Mouse (Mus musculus) ES-Bruce4 (cell line): ENCODE measurements around the gene Lrp1. TPM values are rescaled to one million over a fixed set of nuclear protein-coding genes. Genes with fewer than 3 reads are reported as not detected.

ENCODE experiments used
- H3K27ac ChIP-seq: 2 replicates; pipeline ENCODE4 v1.5.1; 2012; ENCODE audit warnings: low read length, inconsistent platforms; ENCODE audit not compliant: insufficient read depth
- H3K27me3 ChIP-seq: 2 replicates; pipeline ENCODE4 v1.6.1; 2012; ENCODE audit warnings: mild to moderate bottlenecking, low read length, inconsistent platforms; ENCODE audit not compliant: control insufficient read depth, poor library complexity, insufficient read depth, severe bottlenecking
- H3K36me3 ChIP-seq: 2 replicates; pipeline ENCODE4 v1.6.1; 2012; ENCODE audit warnings: inconsistent platforms, mild to moderate bottlenecking, low read length, moderate library complexity; ENCODE audit not compliant: control insufficient read depth, poor library complexity, insufficient read depth, severe bottlenecking
- H3K4me1 ChIP-seq: one replicate; pipeline ENCODE4 v1.8.1; 2011; ENCODE audit warnings: low read length; ENCODE audit not compliant: control insufficient read depth, insufficient read depth
- H3K4me3 ChIP-seq: 2 replicates; pipeline ENCODE4 v1.5.1; 2011; ENCODE audit warnings: low read depth, mild to moderate bottlenecking, low read length
- H3K9ac ChIP-seq: 2 replicates; pipeline ENCODE4 v1.6.1; 2012; ENCODE audit warnings: low read depth, mild to moderate bottlenecking, inconsistent platforms; ENCODE audit not compliant: poor library complexity, severe bottlenecking
- H3K9me3 ChIP-seq: replicated peaks from 2 replicates; pipeline ENCODE4 v1.6.1; 2012; ENCODE audit warnings: mild to moderate bottlenecking, low read length, inconsistent platforms; ENCODE audit not compliant: control insufficient read depth, poor library complexity, insufficient read depth, severe bottlenecking
- CTCF ChIP-seq: IDR thresholded peaks from one replicate; pipeline ENCODE4 v1.8.1; 2011; ENCODE audit warnings: low read depth, low read length
- EP300 ChIP-seq: IDR thresholded peaks from 2 replicates; pipeline ENCODE4 v1.6.1; 2011; ENCODE audit warnings: low read depth, low read length; ENCODE audit not compliant: insufficient read depth
- POLR2A ChIP-seq: IDR thresholded peaks from one replicate; pipeline ENCODE4 v1.8.1; 2011; ENCODE audit warnings: low read length; ENCODE audit not compliant: insufficient read depth
- polyA plus RNA-seq: library from polyadenylated mRNA; stranded (reverse); fragments of >200 nt; gene quantifications from 2 replicates; pipeline ENCODE4 v1.2.4, GENCODE M21; 2011; ENCODE audit warnings: low read depth; ENCODE audit not compliant: missing spikeins, insufficient read depth, insufficient read length

Gene Lrp1
- polyA plus RNA-seq, 1 experiment: 41.3 TPM

DNA sequence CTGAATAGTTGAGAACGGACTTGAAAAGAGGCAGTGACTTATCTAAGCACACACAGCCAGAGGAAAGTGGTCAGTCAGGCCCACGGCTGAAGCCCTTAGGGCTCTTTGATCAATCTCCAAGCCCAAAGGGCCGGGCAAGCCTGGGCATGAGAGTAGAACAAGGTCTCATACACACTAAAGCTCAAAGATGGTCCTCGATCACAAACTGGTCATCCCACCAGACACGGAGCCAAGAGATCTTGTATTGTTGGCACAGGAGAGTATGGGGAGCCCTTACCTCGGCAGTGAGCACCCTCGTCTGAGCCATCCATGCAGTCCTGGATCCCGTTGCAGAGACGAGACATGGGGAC lies 10.9 kb downstream of the Lrp1 start:
- Histone ChIP-seq H3K27ac (no peak overlapping the region; the same call in 1 of the 2 replicates), H3K27me3 (no peaks in the 10 kb centered on the region), H3K9me3 (no peaks in the 10 kb centered on the region), H3K4me1 (peaks cover 4% of the 10 kb centered on the region), H3K9ac (no peak overlapping the region), H3K4me3 (no peak overlapping the region), H3K36me3 (no peaks in the 10 kb centered on the region)
- TF ChIP-seq POLR2A (no peak), EP300 (no peak), CTCF (no peak)

DNA sequence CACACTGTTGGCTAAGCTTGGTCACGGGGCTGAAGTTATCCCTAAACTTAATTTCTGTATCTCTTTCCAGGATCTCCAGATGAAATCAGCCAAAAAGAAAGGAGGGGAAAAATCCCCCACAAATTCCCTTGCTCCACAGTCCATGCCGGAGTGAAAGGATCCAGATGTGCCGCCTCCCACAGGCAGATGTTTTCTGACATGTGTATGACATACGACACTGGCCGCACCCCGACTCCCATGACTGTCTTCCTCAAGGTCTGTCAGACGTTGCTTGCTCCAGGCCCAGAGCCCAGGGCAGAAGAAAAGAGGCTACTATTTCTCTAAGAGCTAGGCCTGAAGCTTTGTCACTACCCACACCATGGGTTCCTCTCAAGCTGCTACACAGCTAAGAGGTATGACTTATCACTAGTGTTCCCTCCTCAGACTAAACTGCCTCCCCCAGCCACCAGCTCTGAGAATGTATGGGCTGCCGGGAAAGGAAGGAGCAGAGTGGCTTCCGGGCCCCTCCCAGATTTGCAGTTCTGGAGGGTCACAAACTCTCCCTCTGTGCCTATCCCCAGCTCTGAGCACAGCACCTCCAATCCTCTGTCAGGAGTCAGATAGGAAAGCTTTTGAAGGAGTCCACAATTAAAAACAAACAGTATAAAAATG lies 11.4 kb downstream of the Lrp1 start:
- no peak for TF ChIP-seq CTCF
- H3K36me3 ChIP-seq: no peaks in the 10 kb centered on the region
- H3K4me1 ChIP-seq: peaks cover 2% of the 10 kb centered on the region

DNA sequence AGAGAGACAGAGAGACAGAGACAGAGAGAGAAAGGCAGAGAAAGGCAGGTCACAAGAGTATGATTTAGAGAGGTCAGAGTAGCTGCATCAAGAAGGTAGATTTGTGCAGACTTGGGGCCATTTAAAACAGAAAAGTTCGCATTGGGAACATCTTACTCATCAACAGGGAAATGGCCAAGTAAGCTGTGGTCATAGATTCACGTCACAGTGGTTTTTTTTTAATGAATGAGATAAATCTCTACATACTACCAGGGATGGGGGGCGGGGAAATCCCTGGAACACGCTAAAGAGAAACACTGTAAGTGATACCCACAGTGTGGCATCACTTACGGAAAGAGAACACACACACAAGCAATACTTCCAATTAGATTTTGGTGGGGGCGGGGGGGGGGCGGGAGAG lies 13.9 kb downstream of the Lrp1 start:
- H3K9me3 ChIP-seq: no peaks in the 10 kb centered on the region
- TF ChIP-seq EP300: no peak
- TF ChIP-seq CTCF: no peak
- H3K27me3 ChIP-seq: no peaks in the 10 kb centered on the region
- H3K9ac ChIP-seq: no peak overlapping the region
- H3K27ac ChIP-seq: no peak overlapping the region
- H3K4me3 ChIP-seq: no peak overlapping the region
- H3K4me1 ChIP-seq: peaks cover 2% of the 10 kb centered on the region
- no peaks in the 10 kb centered on the region for H3K36me3 ChIP-seq

More for the DNA sequence above, 11.4 kb downstream of the Lrp1 start:
- H3K4me3 ChIP-seq: no peak overlapping the region
- no peaks in the 10 kb centered on the region for H3K27me3 ChIP-seq
- H3K9me3 ChIP-seq: no peaks in the 10 kb centered on the region
- no peak overlapping the region for H3K9ac ChIP-seq
- H3K27ac ChIP-seq: 0 out of 2 replicates have a peak overlapping the region, but pooled peaks have one; percentile 46

DNA sequence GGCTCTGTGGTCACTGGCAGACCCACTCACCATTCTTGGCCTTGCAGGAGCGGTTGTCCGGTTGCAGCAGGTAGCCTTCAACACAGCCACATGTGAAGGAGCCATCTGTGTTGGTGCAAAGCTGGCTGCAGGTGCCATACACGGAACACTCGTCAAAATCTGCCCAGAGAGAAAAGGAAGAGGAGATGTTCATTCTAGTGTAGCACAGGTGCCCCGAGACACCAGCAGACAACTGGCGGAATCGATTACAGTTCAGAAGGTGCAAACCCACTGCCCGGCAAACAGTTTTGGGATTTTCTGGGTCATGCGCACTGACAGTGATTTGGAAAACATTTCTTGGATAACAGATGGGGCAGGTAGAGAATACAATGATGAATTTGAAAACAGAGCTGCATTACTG lies 15.2 kb downstream of the Lrp1 start:
- H3K36me3 ChIP-seq: no peaks in the 10 kb centered on the region
- no peaks in the 10 kb centered on the region for H3K27me3 ChIP-seq
- H3K9me3 ChIP-seq: no peaks in the 10 kb centered on the region
- H3K4me3 ChIP-seq: no peak overlapping the region
- no peak overlapping the region for H3K9ac ChIP-seq
- peaks cover 2% of the 10 kb centered on the region for H3K4me1 ChIP-seq
- H3K27ac ChIP-seq: no peak overlapping the region
- TF ChIP-seq EP300 (no peak), POLR2A (no peak), CTCF (no peak)

DNA sequence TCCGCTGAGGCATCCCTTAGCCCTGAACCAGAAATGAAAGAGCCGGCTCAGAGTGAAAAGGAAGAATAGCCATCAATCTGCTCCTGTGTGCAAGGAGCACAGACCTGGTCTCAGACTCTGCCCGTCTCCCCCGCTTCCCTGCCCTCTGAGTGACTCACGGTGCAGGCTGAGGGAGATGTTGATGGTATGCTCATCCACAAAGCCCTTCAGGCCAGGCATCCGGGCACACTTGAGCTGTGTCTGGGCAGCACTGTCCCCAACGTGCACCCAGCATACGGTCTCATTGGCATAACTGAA lies 15.7 kb downstream of the Lrp1 start:
- Histone ChIP-seq H3K4me3 (no peak overlapping the region), H3K36me3 (no peaks in the 10 kb centered on the region), H3K9me3 (no peaks in the 10 kb centered on the region), H3K4me1 (peaks cover 2% of the 10 kb centered on the region), H3K27ac (no peak overlapping the region), H3K9ac (no peak overlapping the region), H3K27me3 (no peaks in the 10 kb centered on the region)
- TF ChIP-seq POLR2A (no peak), EP300 (no peak), CTCF (no peak)

DNA sequence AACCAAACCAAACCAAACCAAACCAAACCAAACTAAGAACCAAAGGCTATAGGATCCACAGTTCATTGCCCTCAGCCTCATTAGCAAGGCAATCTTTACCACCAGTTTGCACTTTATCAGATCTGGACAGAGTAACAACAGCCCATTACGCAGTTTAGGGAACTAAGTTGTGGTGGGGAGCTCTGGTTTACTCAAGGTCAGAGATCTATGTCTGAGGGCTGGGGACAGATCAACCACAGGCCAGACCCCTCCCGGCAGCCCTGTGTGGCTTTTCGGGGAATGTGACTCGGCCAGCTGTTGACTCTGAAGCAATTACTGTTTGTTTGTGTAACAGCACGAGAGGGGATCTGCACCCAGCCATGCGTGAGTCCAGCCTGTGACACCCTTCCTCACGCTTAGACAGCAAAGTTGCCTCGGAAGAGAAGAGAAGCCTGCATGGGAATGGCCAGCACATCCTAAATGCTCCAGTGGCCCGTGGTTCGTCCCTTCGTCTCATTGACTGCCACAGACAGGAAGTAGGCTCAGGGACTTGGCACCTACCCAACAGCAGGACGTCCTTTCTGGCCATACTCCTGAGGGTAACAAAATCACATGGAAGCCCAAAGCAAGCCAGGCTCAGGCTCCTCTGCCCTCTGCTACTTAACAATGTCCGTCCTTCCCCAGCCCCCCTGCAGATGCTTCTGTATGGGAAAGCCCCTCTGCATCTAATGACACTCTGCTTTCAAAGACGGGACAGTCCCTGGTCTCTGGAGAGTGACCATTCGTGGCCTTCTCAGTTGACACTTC lies 16.3 kb downstream of the Lrp1 start:
- Histone ChIP-seq H3K27ac (no peak overlapping the region), H3K4me3 (no peak overlapping the region), H3K9me3 (no peaks in the 10 kb centered on the region), H3K27me3 (no peaks in the 10 kb centered on the region), H3K36me3 (no peaks in the 10 kb centered on the region), H3K9ac (no peak overlapping the region), H3K4me1 (peaks cover 2% of the 10 kb centered on the region)
- TF ChIP-seq EP300 (no peak), POLR2A (no peak), CTCF (no peak)
